Mouse (Mus musculus): Measurements from ENCODE around the gene Mkrn2os. TPM values are rescaled to one million over a fixed set of nuclear protein-coding genes. Genes with fewer than 3 reads are reported as not detected.

Gene Mkrn2os
- 0.05 TPM in 1 of 2 replicates, not detected in the other for polyA plus RNA-seq (2015; fragmentation: Nextera tagmentation; extraction: Ambion mirVana)

GRCm38 (mm10) chr6:115592458-115592857 lies at the start of gene Mkrn2os:
Gene Mkrn2os, minus strand, starts transcription at chr6:115592576.

DNA sequence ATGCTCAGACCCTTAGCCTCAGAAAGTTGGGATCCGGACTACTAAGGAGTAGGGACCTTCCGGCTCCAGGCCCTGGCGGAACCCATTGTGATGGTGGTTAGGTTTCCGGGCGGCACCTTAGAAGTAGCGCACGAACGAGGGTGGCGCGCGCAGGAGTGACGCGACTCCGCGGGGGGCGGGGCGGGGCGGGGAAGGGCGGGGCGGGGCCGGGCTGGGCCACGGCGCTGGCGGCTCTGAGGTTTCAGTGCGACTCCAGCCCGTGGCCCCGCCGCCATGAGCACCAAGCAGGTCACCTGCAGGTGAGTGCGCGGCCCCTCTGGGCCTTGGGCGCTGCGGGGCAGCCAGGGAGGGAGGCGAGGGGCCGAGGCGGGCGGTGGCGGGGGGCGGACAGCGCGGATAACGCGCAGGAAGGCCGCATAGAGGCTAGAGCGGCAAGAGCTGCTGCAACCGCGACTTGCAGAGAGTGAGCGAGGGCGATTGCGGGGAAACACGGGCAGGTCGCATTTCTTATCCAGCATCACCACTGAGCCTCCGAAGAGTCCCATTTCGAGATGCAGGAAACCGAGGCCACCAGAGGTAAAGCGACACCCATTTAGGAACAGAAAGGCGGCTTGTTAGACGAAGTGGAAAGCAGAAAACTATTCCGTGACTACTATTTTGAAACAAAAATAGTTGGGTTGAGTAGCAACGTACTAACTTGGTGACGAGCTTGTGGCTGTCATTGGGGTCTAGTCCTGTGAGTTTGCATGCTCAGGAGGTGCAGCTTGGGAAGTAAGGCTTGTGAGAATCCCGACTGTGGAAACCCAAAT lies 9.5 kb upstream of the Mkrn2os start, which contains the start of gene Mkrn2:
Gene Mkrn2, plus strand, starts transcription at position 188 of the 809 bp plus-strand sequence.

DNA sequence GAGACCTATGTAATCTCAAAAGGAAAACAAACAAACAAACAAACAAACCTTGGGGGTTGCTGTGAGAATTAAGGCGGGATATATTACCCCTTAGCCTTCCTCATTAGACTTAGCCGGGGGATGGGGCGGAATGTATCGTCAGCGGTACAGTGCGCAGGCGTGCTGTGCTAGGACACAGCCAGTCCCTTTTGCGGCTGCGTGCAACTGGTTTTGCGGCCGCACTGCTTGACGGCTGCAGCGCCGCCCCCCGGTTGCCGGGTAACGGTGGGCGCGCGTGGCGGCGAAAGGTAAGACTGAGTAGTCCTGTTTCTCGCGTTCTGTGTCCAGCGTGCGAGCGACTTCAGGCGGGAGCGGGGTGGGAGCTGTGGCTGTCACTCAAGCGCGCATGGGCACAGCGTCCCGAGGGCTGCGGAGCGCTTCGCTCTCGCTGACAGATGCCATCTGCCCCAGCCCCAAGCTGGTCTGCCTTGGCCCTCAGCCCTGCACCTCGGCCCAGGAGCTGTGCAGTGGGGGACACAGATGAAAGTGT lies 47.9 kb downstream of the Mkrn2os start, which contains the start of gene Tsen2:
Gene Tsen2, plus strand, starts transcription at position 223 of the 529 bp plus-strand sequence.

Other genes with a start within 250 kb of the Mkrn2os start
- 3.0 and 3.4 TPM in 2 replicates for gene Pparg, start 231.6 kb downstream of the Mkrn2os start, polyA plus RNA-seq (2015; fragmentation: Nextera tagmentation; extraction: Ambion mirVana)
- gene Tsen2, start 47.9 kb downstream of the Mkrn2os start, polyA plus RNA-seq (2015; fragmentation: Nextera tagmentation; extraction: Ambion mirVana), result 11.1 and 12.9 TPM in 2 replicates
- gene Mkrn2, start 9.3 kb upstream of the Mkrn2os start, polyA plus RNA-seq (2015; fragmentation: Nextera tagmentation; extraction: Ambion mirVana), result 12.3 and 13.0 TPM in 2 replicates
- 48.9 and 50.0 TPM in 2 replicates for gene Raf1, start 84.1 kb upstream of the Mkrn2os start, polyA plus RNA-seq (2015; fragmentation: Nextera tagmentation; extraction: Ambion mirVana)
- 32.7 and 35.0 TPM in 2 replicates for gene Tmem40, start 169.8 kb upstream of the Mkrn2os start, polyA plus RNA-seq (2015; fragmentation: Nextera tagmentation; extraction: Ambion mirVana)
- 2.1 and 2.8 TPM in 2 replicates for gene Cand2, start 182.0 kb upstream of the Mkrn2os start, polyA plus RNA-seq (2015; fragmentation: Nextera tagmentation; extraction: Ambion mirVana)
- gene Rpl32, start 216.2 kb upstream of the Mkrn2os start, polyA plus RNA-seq (2015; fragmentation: Nextera tagmentation; extraction: Ambion mirVana), result 2,197 and 2,236 TPM in 2 replicates
- gene Efcab12, start 245.8 kb upstream of the Mkrn2os start, polyA plus RNA-seq (2015; fragmentation: Nextera tagmentation; extraction: Ambion mirVana), result 0.13 and 0.18 TPM in 2 replicates

All from spleen, postnatal 0 days (tissue).